Mouse (Mus musculus): ENCODE measurements around the gene Fgfrl1.
"Not testable (repeated sequence)": the region's sequence is repeated elsewhere in the genome, so short reads cannot be mapped to it uniquely, and the experiment has no call there.

Gene Fgfrl1

DNA sequence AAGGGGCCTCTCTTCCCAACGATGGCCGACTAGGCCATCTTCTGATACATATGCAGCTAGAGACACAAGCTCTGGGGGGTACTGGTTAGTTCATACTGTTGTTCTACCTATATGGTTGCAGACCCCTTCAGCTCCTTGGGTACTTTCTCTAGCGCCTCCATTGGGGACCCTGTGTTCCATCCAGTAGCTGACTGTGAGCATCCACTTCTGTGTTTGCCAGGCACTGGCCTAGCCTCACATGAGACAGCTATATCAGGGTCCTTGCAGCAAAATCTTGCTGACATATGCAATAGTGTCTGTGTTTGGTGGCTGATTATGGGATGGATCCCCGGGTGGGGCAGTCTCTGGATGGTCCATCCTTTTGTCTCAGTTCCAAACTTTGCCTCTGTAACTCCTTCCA is 59.1 kb downstream of the Fgfrl1 start:
- not testable (repeated sequence) for DNase-seq (ENCODE audit: low read depth, low spot score)

Data from CD4-positive helper T cell, adult 2 months (primary cell).